Mouse (Mus musculus) cerebellum, postnatal 4 days (tissue): ENCODE data around the gene Akap2.

Source experiments
- DNase-seq, 2 experiments: peaks; one replicate each; pipeline ENCODE4 v3.0.0; 2022; ENCODE audit warnings: low spot score in 2 of 2, mixed read lengths in 1 of 2

Gene Akap2

DNA sequence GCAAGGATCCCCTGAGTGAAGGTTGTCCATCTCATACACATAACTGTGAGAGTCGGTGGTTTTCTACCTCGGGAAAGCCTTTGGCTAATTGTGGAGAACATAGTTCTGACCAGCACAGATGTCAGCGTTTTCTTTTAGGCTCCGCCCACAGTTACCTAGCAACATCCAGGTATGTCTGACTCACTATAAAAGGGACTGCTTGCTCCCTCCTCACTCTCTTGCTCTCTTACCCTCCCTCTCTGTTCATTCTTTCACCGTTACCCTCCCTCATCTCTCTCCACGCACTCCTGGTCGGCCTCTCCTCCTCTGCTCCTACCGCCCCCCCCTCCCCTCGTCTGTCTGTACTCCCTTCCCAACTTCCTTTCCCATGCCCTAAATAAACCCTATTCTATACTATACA is 187.2 kb downstream of the Akap2 start:
- DNase-seq: no peak

DNA sequence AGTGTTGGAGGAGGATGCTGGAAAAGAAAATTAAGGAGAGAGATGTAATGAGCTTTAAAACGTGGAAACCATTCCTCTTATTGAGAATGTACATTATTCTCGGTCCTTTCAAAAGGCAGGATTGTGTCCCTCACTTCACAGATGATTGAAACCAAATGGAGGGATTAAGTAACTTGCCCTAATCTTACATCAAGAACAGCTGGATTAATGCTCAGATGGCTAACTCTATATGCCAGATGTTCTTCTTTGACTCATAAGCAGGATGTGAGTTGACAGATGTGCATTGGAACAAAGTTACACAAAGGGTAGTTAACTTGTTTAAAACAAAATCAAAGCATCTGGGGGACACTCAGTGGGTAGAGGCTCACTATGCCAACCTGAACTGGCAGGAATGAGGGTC is 189.3 kb downstream of the Akap2 start:
- no peak for DNase-seq

DNA sequence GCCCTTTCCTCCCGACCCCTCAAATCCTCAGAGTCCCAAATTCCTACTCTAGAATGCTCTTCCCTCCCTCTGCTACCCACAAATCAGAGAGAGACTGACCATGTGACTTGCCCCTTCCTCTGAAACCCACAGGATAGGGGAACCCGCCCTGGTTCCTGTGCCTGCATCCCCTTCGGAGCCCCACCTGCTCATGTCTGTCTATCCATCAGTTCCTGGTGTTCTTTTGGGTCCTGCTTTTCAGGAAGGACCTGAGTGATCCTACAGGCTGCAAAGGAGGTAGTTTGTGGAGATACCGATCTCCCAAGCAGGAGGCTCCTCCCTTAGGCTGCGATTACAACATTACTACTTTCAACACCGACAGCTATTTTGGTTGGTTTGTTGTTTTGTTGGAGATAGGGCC is 191.4 kb downstream of the Akap2 start:
- no peak for DNase-seq

DNA sequence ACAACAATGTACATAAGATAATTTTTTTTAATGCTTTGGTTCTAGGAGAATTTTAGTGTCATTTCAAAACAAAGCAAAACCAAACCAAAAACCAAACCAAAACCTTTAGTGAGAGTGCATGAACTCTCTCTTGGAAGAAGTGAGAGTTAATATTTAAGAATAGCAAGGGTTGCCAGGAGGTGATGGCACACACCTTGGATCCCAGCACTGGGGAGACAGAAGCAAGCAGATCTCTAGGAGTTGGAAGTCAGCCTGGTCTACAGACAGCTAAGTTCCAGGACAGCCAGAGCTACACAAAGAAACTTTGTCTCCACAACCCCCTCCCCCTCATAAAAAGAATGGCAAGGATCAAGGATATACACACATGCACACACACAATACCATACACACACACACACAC is 195.6 kb downstream of the Akap2 start:
- DNase-seq: no peak

DNA sequence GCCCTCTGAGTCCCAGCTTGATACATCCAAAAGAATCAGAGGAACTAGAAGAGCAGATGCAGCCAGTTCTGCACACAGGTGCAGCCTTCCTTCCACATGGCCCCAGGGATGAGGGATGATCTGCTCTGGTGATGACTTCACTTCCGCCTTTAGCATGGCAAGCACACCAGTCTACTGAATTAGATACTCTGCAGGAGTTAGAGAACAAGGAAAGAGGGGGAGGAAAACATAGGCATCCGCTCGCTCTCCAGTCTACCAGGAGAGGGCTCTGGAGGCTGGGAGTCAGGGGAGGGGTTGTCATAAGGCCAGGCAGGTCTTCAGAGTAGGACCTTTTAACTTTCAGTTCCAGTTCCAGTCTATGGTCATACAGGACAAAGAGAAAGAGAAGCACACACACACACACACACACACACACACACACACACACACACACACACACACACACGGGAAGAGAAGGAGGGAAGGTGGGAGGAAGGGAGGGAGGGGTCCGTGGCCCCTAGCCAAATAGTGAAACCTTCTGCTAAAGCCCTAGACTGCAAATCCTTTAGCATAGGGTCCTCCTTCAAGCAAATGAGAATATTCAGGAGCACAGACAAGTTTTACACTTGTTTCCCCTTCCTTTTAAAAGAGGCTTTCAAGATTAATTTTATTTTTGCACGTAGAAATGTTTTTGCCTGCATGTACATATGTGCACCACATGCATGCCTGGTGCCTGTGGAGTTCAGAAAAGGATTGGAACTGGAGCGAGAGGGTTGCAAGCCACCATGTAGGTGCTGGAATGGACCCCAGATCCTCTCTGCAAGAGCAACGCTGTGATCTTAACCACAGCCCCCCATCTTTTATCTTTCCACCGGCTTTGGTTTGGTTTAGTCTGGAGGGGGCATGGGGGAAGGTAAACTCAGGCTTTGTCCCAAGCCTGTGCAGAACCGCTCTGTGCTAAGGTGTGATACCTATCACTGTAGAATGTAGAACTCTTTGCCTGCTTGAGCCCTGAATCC is 197.0 kb downstream of the Akap2 start:
- peak in 1 of 2 experiments; percentile 21 for DNase-seq

DNA sequence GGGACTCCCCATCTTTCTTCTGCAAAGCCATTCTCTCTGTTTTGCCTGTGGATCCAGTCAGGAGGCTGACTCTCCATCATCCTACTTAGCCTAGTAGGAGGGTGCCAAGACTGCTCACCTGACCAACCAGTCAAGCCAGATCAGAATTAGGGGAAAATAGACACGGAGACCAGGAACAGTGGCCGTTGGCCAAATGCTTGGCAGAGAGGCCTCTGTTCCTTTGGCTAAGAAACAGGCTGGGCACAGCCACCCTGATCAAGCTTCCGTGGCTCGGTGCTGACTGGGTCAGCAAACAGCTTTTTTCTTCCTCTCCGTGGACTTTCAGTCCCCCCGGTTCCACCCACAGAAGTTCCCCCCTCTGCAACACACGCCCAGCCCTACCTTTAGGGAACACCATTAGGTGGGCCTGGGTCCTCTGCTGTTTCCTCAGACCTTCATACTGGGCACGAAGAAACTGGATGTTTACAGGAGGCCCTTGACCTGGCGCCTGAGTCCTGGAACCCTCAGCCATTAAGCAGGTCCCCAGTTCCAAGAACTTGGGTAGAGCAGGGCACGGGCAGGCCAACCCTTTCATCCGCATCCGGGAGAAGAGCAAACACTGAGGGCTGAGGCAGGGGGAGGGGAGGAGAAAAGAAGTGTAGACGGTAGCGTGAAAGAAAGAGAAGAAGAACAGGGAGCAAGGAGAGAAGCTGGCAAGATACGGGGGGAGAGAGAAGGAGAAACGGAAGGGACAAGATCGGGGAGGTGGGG is 197.9 kb downstream of the Akap2 start:
- DNase-seq: peak in 1 of 2 experiments; percentile 42

DNA sequence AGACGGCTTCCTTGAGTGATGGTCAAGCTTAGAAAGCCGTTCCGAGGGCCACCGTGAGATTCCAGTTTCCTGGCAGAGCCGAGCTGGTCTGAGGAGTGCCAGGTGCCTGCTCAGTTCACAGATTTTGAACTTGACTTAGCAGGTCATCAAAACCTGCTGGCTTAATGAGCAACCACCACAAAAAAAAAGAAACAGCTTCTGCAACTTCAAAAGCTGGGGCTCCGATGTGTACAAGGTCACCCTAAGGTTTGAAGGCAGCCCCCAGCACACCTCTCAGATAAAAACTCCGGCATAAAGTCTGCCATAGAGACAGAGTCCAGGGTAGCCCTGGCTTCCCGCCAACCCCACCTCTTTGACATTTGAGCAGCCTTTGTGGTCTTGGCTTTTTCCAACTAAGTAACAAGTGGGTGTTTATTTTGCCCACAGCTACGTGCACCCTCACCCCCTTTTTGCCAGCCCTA is 198.8 kb downstream of the Akap2 start, which contains the start of gene D630039A03Rik:
Gene D630039A03Rik, minus strand, starts transcription at position 97 of the 461 bp plus-strand sequence.
- DNase-seq: peak in 1 of 2 experiments; percentile 29

DNA sequence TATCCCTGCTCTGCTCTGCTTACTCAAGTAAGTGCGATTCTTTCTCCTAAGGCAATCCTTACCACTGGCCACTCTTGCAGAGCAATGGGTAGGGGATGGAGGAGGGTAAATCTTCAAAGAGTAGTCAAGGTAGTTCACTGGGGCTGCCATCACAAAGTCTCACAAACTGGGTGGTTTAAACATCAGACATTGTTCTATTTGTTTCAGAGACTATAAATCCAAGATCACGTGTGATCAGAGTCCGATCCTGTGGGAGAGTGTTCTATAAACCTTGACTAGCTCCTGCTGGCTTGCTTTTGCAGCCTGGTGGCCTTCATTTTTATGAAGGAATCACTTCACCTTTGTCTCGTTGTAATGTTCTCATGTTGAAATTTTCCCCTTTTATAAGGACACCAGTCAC is 199.3 kb downstream of the Akap2 start:
- DNase-seq: no peak

DNA sequence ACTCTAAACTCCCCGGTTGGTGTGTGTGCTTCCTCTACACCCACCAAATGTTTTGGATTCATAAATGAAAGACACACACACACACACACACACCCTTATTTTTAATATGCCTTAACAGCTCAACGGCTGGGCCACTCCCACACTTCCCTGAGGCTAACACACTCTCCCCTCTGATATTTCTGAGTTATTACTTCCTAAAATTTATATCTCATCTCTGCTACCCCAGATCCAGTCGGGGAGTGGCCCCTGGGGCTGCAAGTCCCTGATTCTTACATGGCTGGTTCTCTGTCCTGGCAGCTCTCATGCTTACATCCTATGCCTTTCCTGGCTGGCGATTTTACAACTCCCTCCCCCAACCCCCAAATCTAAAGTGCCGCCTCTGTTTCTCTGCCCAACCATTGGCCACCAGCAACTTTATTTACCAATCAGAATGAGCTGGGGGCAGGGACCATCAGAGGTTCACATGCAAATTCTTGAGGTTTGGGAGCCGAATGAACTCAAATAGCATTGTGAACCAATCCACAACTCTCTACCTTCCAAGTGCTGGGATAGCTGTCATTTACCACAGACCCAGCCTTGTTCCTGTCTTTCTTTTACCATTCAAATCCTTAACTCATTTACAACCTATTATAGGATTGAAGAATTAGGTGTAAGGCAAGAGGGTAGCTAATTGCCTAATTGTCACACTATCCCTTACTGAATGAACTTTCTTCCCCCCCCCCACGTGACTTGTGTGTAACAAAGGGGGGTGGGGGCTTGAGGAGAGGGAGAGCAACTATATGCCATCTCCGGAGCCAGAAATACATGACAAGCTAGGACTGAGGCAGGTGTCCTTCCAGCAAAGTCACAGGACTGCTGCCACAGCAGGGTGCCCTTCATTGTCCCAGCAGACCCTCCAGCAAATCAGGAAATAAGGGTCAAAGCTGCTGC is 202.3 kb downstream of the Akap2 start:
- no peak for DNase-seq

DNA sequence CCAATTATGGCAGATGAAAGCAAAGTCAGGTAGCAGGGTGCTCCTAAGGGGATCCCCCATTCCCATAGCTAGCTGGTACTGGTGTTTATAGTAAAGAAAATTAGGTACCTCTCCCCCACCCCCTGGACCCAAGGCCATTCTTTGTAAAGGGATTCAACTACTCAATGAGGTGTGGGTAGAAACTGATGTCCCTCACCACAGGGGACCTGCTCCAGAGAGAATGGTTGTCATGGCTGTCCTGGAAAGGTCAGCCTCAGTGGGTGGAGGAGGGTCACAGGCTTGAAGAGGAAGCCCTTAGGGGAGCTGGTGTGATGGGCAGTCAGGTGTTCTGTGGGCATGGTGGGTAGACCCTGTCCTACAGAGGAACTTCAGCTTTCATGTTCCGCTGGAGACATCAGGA is 203.1 kb downstream of the Akap2 start:
- no peak for DNase-seq

DNA sequence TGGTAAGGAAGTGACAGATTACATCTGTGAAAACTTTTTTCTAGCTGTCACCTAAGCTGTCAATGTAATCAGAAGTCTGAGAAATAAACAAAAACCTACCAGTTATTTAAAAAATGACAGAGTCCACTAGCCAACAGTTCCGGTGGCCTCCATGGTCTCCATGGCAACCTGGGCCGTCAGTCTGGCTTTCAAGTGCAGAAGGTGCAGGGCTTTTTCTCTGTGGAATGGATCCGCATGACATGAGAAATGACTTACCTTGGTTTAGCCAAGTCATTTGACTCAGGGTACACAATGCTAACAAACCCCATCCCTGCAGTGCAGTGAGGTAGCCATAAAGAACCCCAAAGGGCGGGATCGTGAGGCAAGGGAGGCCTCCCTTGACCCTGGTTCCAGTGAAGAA is 204.7 kb downstream of the Akap2 start:
- no peak for DNase-seq

DNA sequence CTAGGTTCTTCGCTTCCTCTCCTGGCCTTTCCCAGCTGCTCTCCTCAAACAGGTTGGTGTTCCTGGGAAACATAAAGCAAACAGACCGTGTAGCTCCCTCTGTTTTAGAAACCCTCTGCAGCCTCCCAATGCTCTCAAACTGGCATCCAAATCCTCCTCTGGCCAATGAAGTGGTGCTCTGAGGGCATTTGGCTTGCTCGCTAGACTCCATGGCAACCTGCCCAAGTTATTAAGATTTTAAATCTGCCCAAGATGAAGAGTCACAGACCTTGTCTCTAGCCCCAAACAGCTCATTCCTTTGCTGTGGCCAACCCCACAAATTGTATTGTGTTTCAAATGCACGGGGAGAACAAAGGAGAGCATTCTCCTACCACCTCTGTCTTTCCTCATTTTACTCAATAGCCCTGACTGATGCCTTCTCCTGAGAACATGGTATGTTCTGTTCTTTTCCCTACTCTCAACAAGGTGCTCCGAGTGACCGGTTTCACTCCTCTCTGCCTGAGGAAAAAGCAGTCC is 207.2 kb downstream of the Akap2 start:
- DNase-seq: peak in 1 of 2 experiments; percentile 17

DNA sequence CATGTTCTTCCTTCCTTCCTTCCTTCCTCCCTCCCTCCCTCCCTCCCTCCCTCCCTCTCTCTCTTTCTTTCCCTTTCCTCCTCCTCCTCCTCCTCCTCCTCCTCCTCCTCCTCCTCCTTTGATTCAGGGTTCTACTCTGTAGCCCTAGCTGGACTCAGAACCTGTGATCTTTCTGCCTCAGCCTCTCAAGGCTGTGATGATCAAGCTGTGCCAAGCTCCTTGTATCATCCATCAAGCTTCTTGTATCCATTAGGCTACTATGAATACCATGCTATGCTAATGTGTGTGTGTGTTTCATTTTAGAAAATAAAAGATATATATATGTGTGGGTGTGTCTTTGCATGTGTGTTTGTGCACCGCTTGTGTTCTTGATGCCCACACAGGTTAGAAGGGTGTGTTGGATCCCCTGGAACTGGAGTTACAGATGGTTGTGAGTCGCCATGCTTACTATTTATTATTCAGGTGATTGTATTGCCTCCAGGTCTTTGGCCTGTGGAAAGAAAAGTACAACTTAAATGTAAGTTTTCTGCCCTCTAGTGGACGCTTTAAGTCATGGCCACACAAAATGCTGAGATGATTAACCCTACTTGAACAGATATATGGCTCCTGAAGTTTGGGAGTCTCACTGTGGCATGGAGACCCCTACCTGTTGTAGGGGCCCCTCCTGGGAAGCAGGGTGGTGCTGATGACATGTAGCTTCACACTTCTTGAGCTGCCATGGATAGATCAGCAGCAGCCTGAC is 210.2 kb downstream of the Akap2 start:
- no peak for DNase-seq

DNA sequence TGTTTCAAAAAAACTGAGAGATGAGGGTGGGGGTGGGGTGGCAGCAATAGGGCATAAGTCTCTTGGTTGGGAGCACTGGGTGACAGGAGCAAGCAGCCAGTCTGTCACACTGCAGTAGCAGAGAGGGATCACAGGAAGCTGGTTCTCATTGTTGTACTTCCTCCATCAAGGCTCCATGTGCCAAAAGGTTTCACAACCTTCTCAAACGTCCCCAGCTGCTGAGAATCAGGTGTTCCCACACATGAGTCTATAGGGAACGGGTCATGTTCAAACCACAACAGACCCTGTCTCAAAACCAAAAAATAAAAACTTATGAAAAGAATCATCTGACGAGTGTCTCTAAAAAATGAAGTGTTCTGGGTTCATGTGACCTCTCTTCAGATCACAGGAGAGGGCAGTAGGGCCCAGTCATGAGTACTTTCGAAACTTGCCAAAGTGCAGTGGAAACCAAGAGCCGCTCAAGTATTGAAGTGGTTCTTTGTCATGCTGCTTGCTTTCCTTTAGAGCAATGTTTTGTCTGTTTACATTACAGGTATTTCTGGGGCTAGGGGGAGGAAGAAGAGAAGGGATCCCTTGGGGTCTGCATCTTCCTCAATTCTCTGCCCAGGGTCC is 213.2 kb downstream of the Akap2 start:
- DNase-seq: no peak

DNA sequence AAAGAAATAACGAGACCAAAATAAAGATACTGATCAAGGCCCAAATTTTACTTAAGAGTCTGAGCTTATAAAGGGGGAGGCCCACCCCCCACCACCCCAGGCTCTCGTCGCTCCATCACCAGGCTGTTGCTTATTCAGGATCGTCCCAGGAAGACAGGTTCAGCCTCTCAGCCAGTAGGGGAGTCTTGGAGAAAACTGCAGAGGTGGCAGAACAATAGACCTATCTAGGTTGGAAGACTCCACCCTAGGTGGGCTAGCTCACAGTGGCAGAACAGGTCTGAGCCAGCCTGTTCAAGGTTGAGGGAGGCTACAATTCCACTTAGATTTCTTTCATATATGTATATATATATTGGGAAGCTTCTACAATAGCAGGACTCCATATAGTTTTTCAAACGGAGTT is 216.7 kb downstream of the Akap2 start:
- DNase-seq: no peak

DNA sequence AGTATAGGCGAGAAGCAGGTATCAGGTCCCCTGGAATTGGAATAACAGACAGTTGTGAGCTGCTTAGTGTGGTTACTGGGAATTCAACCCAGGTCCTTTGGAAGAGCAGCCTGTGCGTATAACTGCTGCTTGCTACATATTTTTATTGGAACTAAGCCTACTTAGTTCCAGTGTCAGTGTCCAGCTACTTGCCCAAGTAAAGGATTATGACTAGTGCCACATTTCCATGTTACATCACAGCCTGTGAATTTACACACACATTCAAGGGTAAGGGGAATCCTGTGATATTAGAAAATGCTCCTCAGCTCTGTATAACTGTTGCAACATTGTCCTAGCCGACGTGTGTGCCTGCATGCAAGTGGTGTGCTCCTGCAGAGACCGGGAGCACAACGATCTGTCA is 219.8 kb downstream of the Akap2 start:
- DNase-seq: no peak

DNA sequence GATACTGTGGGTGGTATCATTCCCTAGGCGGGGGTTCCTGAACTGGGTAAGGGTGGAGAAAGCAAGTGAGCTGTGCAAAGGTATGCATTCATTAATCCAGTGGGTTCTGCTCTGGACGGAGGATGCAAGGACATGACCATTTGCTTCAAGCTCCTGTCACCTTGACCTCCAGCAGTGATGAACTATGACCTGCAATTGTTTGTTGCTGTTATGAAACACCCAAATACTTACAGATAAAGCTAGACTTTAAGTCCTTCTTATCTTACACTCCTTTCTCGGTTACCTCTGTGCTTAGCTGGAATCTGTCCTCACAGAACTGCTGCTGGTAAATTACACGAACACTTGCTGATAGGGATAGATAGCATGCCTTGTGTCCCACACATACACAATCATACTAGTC is 223.2 kb downstream of the Akap2 start:
- no peak for DNase-seq

DNA sequence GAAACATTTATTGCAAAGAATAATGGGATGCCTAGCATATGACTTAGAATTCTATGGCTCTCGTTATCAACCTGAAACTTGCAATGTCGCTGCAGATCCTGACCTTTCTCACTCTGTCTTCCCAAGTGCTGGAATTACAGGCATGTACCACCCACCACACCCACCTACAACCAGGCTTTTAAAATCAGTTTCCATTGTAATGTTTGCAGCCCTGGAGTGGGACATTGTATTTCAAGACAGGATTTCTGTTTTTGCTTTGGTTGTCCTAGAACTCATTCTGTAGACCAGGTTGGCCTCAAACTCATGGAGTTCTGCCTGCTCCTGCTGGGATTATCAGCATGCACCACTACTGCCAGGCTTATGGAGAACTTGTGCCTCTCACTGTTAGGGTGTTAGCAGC is 225.4 kb downstream of the Akap2 start:
- DNase-seq: no peak
